Mouse (Mus musculus) T-cell, adult 2 months (primary cell): Measurements from ENCODE around the gene Gm20498.
A peak's percentile ranks its signal among the peaks of the same experiment; 100 is the strongest.
"Not testable (repeated sequence)": the region's sequence is repeated elsewhere in the genome, so short reads cannot be mapped to it uniquely, and the experiment has no call there.

Source experiments
- DNase-seq: peaks from one replicate; pipeline ENCODE4 v3.0.0; 2022; ENCODE audit warnings: low spot score

Gm20498 gene

GRCm38 (mm10) chr12:81532316-81533028 is at the start of gene Gm20498, which contains the start of gene Synj2bp:
Gm20498 (minus strand) TSS chr12:81532905.
Synj2bp (minus strand) TSS chr12:81532911.
- peak; percentile 80 for DNase-seq

- DNase-seq, result no peak
These were observed 35.7 kb upstream of the Gm20498 start, which contains the start of gene Adam21 for GRCm38 (mm10) chr12:81568374-81568773. Adam21 (minus strand) TSS chr12:81568474.

- no peak for DNase-seq
These were observed 35.2 kb upstream of the Gm20498 start for GRCm38 (mm10) chr12:81567931-81568330.

GRCm38 (mm10) chr12:81564173-81564572 is 31.5 kb upstream of the Gm20498 start:
- DNase-seq, result no peak

- DNase-seq, result no peak
These were observed 16.6 kb upstream of the Gm20498 start for GRCm38 (mm10) chr12:81549286-81549685.

- no peak for DNase-seq
These were observed 14.5 kb upstream of the Gm20498 start for GRCm38 (mm10) chr12:81547163-81547562.

- no peak for DNase-seq
These were observed 319 bp upstream of the Gm20498 start for GRCm38 (mm10) chr12:81533029-81533419.

GRCm38 (mm10) chr12:81530587-81530986 is 2.1 kb downstream of the Gm20498 start:
- not testable (repeated sequence) for DNase-seq

GRCm38 (mm10) chr12:81496906-81497305 is 35.8 kb downstream of the Gm20498 start:
- DNase-seq, result not testable (repeated sequence)

GRCm38 (mm10) chr12:81490491-81490890 is 42.2 kb downstream of the Gm20498 start:
- no peak for DNase-seq

GRCm38 (mm10) chr12:81485311-81485710 is 47.4 kb downstream of the Gm20498 start:
- no peak for DNase-seq

GRCm38 (mm10) chr12:81484727-81485191 is 47.9 kb downstream of the Gm20498 start, which contains the start of gene Cox16:
Cox16 (minus strand) TSS chr12:81485127.
- peak; percentile 89 for DNase-seq

- DNase-seq, result no peak
These were observed 48.5 kb downstream of the Gm20498 start for GRCm38 (mm10) chr12:81484212-81484611.

GRCm38 (mm10) chr12:81483656-81484055 is 49.0 kb downstream of the Gm20498 start:
- DNase-seq, result no peak

- not testable (repeated sequence) for DNase-seq
These were observed 73.7 kb downstream of the Gm20498 start for GRCm38 (mm10) chr12:81459051-81459450.

- DNase-seq, result not testable (repeated sequence)
These were observed 93.7 kb downstream of the Gm20498 start for GRCm38 (mm10) chr12:81438985-81439384.

GRCm38 (mm10) chr12:81434778-81435177 is 97.9 kb downstream of the Gm20498 start:
- DNase-seq, result not testable (repeated sequence)

GRCm38 (mm10) chr12:81421846-81422245 is 110.9 kb downstream of the Gm20498 start, which contains the start of gene Adam4:
Adam4 (minus strand) TSS chr12:81421946.
- DNase-seq, result no peak

GRCm38 (mm10) chr12:81413211-81413610 is 119.5 kb downstream of the Gm20498 start:
- DNase-seq, result no peak

- no peak for DNase-seq
These were observed 123.7 kb downstream of the Gm20498 start for GRCm38 (mm10) chr12:81408966-81409365.

GRCm38 (mm10) chr12:81402187-81402586 is 130.5 kb downstream of the Gm20498 start:
- DNase-seq, result peak; percentile 5

- not testable (repeated sequence) for DNase-seq
These were observed 153.3 kb downstream of the Gm20498 start, which contains the start of gene Gm4787 for GRCm38 (mm10) chr12:81379364-81379763. Gm4787 (minus strand) TSS chr12:81379464.

- no peak for DNase-seq
These were observed 198.9 kb downstream of the Gm20498 start for GRCm38 (mm10) chr12:81333841-81334240.
